Mouse (Mus musculus) heart, adult 2 months (tissue): Measurements from ENCODE around the gene Polr3c.

Experiments
- CTCF ChIP-seq: fragments of 200-600 bp; IDR thresholded peaks from 2 replicates; pipeline ENCODE4 v1.8.1; 2022; ENCODE audit warnings: antibody characterized with exemption, mild to moderate bottlenecking, moderate library complexity
- EP300 ChIP-seq: fragments of 200-500 bp; IDR thresholded peaks from 2 replicates; pipeline ENCODE4 v1.6.1; 2011; ENCODE audit warnings: low read depth, low read length, control low read depth; ENCODE audit not compliant: insufficient read depth
- POLR2A ChIP-seq: fragments of 200-500 bp; IDR thresholded peaks from 2 replicates; pipeline ENCODE4 v1.6.1; 2011; ENCODE audit warnings: mild to moderate bottlenecking, low read depth, low read length, control low read depth; ENCODE audit not compliant: insufficient read depth

GRCm38 (mm10) chr3:96662731-96663316, 64.6 kb downstream of the Polr3c start:
- no peak for TF ChIP-seq CTCF
- TF ChIP-seq POLR2A = no peak
- TF ChIP-seq EP300 = no peak
